Mouse (Mus musculus) midbrain, embryonic 15.5 days (tissue): ENCODE results near the gene H2al2a. TPM values are rescaled to one million over a fixed set of nuclear protein-coding genes. Genes with fewer than 3 reads are reported as not detected.

Source experiments
- ATAC-seq: fragments of 200-750 bp; cut with Nextera tagmentation; replicated peaks from 2 replicates; pipeline ENCODE4 v1.8.0; 2017; ENCODE audit warnings: moderate TSS enrichment
- H3K27ac ChIP-seq: fragments of 300-500 bp; sonication (generic); 2 replicates; pipeline ENCODE4 v1.5.1; 2015; ENCODE audit warnings: mild to moderate bottlenecking, inconsistent platforms
- H3K27me3 ChIP-seq: fragments of 300-500 bp; sonication (generic); replicated peaks from 2 replicates; pipeline ENCODE4 v1.6.1; 2015; ENCODE audit warnings: inconsistent platforms
- H3K36me3 ChIP-seq: fragments of 300-500 bp; sonication (generic); replicated peaks from 2 replicates; pipeline ENCODE4 v1.6.1; 2015; ENCODE audit warnings: inconsistent platforms
- H3K4me1 ChIP-seq: fragments of 300-500 bp; sonication (generic); 2 replicates; pipeline ENCODE4 v1.6.1; 2015; ENCODE audit warnings: inconsistent platforms
- H3K4me2 ChIP-seq: fragments of 300-500 bp; sonication (generic); 2 replicates; pipeline ENCODE4 v1.6.1; 2015; ENCODE audit warnings: inconsistent platforms, mild to moderate bottlenecking, moderate library complexity
- H3K4me3 ChIP-seq: fragments of 300-500 bp; sonication (generic); 2 replicates; pipeline ENCODE4 v1.5.1; 2015; ENCODE audit warnings: mild to moderate bottlenecking, inconsistent platforms
- H3K9ac ChIP-seq: fragments of 300-500 bp; sonication (generic); 2 replicates; pipeline ENCODE4 v1.6.1; 2015; ENCODE audit warnings: mild to moderate bottlenecking, inconsistent platforms
- H3K9me3 ChIP-seq: fragments of 300-500 bp; sonication (generic); 2 replicates; pipeline ENCODE4 v1.6.1; 2016; ENCODE audit warnings: inconsistent platforms
- WGBS: fragments of 180-500 bp; shearing (Covaris S2); methylation state at CpG from one replicate; pipeline ENCODE4 v1.1.7; 2015; ENCODE audit warnings: mixed read lengths; 5-methylcytosine and 5-hydroxymethylcytosine counted together
- polyA plus RNA-seq: library from polyadenylated mRNA; unstranded; fragments of >200 nt; fragmentation: Nextera tagmentation; extraction: Ambion mirVana; gene quantifications from 2 replicates; pipeline ENCODE4 v1.2.1, GENCODE M21; 2015

H2al2a gene
- polyA plus RNA-seq, 1 experiment from 2014 or later = not detected

- peaks cover 24% of the 10 kb centered on the region for H3K4me1 ChIP-seq
- H3K27me3 ChIP-seq = no peaks in the 10 kb centered on the region
- peak overlapping the region; percentile 98 for H3K4me2 ChIP-seq
- H3K36me3 ChIP-seq = no peaks in the 10 kb centered on the region
- H3K9ac ChIP-seq = peak overlapping the region; percentile 66; the same call in 1 of the 2 replicates
- WGBS = 2% methylated on average over 14 of the region's 14 CpGs
- no peaks in the 10 kb centered on the region for H3K9me3 ChIP-seq
- H3K4me3 ChIP-seq = peak overlapping the region; percentile 62
- H3K27ac ChIP-seq = 0 out of 2 replicates have a peak overlapping the region, but pooled peaks have one; percentile 95
- ATAC-seq = no peak
Measured at GRCm38 (mm10) chr2:18025781-18026115, 29.0 kb upstream of the H2al2a start.

- Histone ChIP-seq H3K9me3 (no peaks in the 10 kb centered on the region), H3K9ac (no peak overlapping the region), H3K27me3 (no peaks in the 10 kb centered on the region), H3K4me3 (no peak overlapping the region), H3K27ac (no peak overlapping the region), H3K4me1 (peaks cover 24% of the 10 kb centered on the region), H3K36me3 (no peaks in the 10 kb centered on the region), H3K4me2 (peak overlapping the region; percentile 98; the same call in 1 of the 2 replicates)
- whole genome bisulfite sequencing = 22% methylated on average over 5 of the region's 5 CpGs
- ATAC-seq = no peak
Measured at GRCm38 (mm10) chr2:18025116-18025515, 28.4 kb upstream of the H2al2a start.

- WGBS = 68% methylated on average over 1 of the region's 1 CpGs
- Histone ChIP-seq H3K4me2 (no peak overlapping the region), H3K36me3 (no peaks in the 10 kb centered on the region), H3K27me3 (no peaks in the 10 kb centered on the region), H3K4me3 (no peak overlapping the region), H3K4me1 (peaks cover 17% of the 10 kb centered on the region), H3K9me3 (no peaks in the 10 kb centered on the region), H3K9ac (no peak overlapping the region), H3K27ac (no peak overlapping the region)
- no peak for ATAC-seq
Measured at GRCm38 (mm10) chr2:18022886-18023285, 26.1 kb upstream of the H2al2a start.

GRCm38 (mm10) chr2:18019122-18019521, 22.4 kb upstream of the H2al2a start:
- Histone ChIP-seq H3K4me2 (no peak overlapping the region), H3K4me3 (no peak overlapping the region), H3K36me3 (no peaks in the 10 kb centered on the region), H3K9ac (no peak overlapping the region), H3K27ac (no peak overlapping the region), H3K4me1 (no peaks in the 10 kb centered on the region), H3K27me3 (no peaks in the 10 kb centered on the region), H3K9me3 (no peaks in the 10 kb centered on the region)
- WGBS = 90% methylated on average over 1 of the region's 1 CpGs
- ATAC-seq = no peak

- WGBS = 96% methylated on average over 6 of the region's 6 CpGs
- no peak overlapping the region for H3K4me3 ChIP-seq
- no peak overlapping the region for H3K4me2 ChIP-seq
- H3K27me3 ChIP-seq = no peaks in the 10 kb centered on the region
- no peak overlapping the region for H3K27ac ChIP-seq
- no peaks in the 10 kb centered on the region for H3K9me3 ChIP-seq
- no peaks in the 10 kb centered on the region for H3K36me3 ChIP-seq
- H3K4me1 ChIP-seq = no peaks in the 10 kb centered on the region
- no peak overlapping the region for H3K9ac ChIP-seq
- no peak for ATAC-seq
Measured at GRCm38 (mm10) chr2:18017321-18017720, 20.6 kb upstream of the H2al2a start.

GRCm38 (mm10) chr2:18016639-18017038, 19.9 kb upstream of the H2al2a start:
- Histone ChIP-seq H3K4me1 (no peaks in the 10 kb centered on the region), H3K27ac (no peak overlapping the region), H3K4me2 (no peak overlapping the region), H3K36me3 (no peaks in the 10 kb centered on the region), H3K27me3 (no peaks in the 10 kb centered on the region), H3K9ac (no peak overlapping the region), H3K9me3 (no peaks in the 10 kb centered on the region), H3K4me3 (no peak overlapping the region)
- ATAC-seq = no peak
- 86% methylated on average over 1 of the region's 1 CpGs for WGBS

- ATAC-seq = no peak
- Histone ChIP-seq H3K27me3 (no peaks in the 10 kb centered on the region), H3K4me2 (no peak overlapping the region), H3K4me3 (no peak overlapping the region), H3K4me1 (no peaks in the 10 kb centered on the region), H3K36me3 (no peaks in the 10 kb centered on the region), H3K9ac (no peak overlapping the region), H3K9me3 (no peaks in the 10 kb centered on the region), H3K27ac (no peak overlapping the region)
- WGBS = 43% methylated on average over 3 of the region's 3 CpGs
Measured at GRCm38 (mm10) chr2:18015581-18015980, 18.8 kb upstream of the H2al2a start.

GRCm38 (mm10) chr2:18012866-18013265, 16.1 kb upstream of the H2al2a start:
- no peaks in the 10 kb centered on the region for H3K9me3 ChIP-seq
- no peak for ATAC-seq
- H3K4me1 ChIP-seq = no peaks in the 10 kb centered on the region
- H3K27me3 ChIP-seq = no peaks in the 10 kb centered on the region
- no peaks in the 10 kb centered on the region for H3K36me3 ChIP-seq
- H3K4me3 ChIP-seq = no peak overlapping the region
- 91% methylated on average over 3 of the region's 3 CpGs for WGBS
- no peak overlapping the region for H3K4me2 ChIP-seq
- H3K27ac ChIP-seq = no peak overlapping the region
- H3K9ac ChIP-seq = no peak overlapping the region

- ATAC-seq = no peak
- Histone ChIP-seq H3K9me3 (no peaks in the 10 kb centered on the region), H3K4me1 (no peaks in the 10 kb centered on the region), H3K36me3 (no peaks in the 10 kb centered on the region), H3K27me3 (no peaks in the 10 kb centered on the region), H3K4me2 (no peak overlapping the region), H3K27ac (no peak overlapping the region), H3K9ac (no peak overlapping the region), H3K4me3 (no peak overlapping the region)
- 90% methylated on average over 6 of the region's 6 CpGs for WGBS
Measured at GRCm38 (mm10) chr2:18011226-18011625, 14.5 kb upstream of the H2al2a start.

- no peaks in the 10 kb centered on the region for H3K9me3 ChIP-seq
- H3K36me3 ChIP-seq = no peaks in the 10 kb centered on the region
- no peak overlapping the region for H3K27ac ChIP-seq
- WGBS = 39% methylated on average over 8 of the region's 8 CpGs
- H3K4me1 ChIP-seq = no peaks in the 10 kb centered on the region
- no peak overlapping the region for H3K4me3 ChIP-seq
- H3K4me2 ChIP-seq = no peak overlapping the region
- H3K27me3 ChIP-seq = no peaks in the 10 kb centered on the region
- ATAC-seq = no peak
- no peak overlapping the region for H3K9ac ChIP-seq
Measured at GRCm38 (mm10) chr2:18005137-18005536, 8.4 kb upstream of the H2al2a start.

- H3K27ac ChIP-seq = no peak overlapping the region
- H3K9ac ChIP-seq = no peak overlapping the region
- no peak overlapping the region for H3K4me2 ChIP-seq
- WGBS = 91% methylated on average over 4 of the region's 4 CpGs
- no peaks in the 10 kb centered on the region for H3K9me3 ChIP-seq
- H3K4me1 ChIP-seq = no peaks in the 10 kb centered on the region
- H3K4me3 ChIP-seq = no peak overlapping the region
- no peak for ATAC-seq
- no peaks in the 10 kb centered on the region for H3K27me3 ChIP-seq
- H3K36me3 ChIP-seq = no peaks in the 10 kb centered on the region
Measured at GRCm38 (mm10) chr2:18004286-18004685, 7.5 kb upstream of the H2al2a start.

GRCm38 (mm10) chr2:18002306-18002705, 5.5 kb upstream of the H2al2a start:
- Histone ChIP-seq H3K36me3 (no peaks in the 10 kb centered on the region), H3K4me3 (no peak overlapping the region), H3K4me2 (no peak overlapping the region), H3K9me3 (no peaks in the 10 kb centered on the region), H3K27ac (no peak overlapping the region), H3K27me3 (no peaks in the 10 kb centered on the region), H3K9ac (no peak overlapping the region), H3K4me1 (no peaks in the 10 kb centered on the region)
- WGBS = 94% methylated on average over 3 of the region's 3 CpGs
- no peak for ATAC-seq

- no peak overlapping the region for H3K9ac ChIP-seq
- H3K9me3 ChIP-seq = no peaks in the 10 kb centered on the region
- no peak overlapping the region for H3K4me2 ChIP-seq
- ATAC-seq = no peak
- H3K27ac ChIP-seq = no peak overlapping the region
- no peaks in the 10 kb centered on the region for H3K4me1 ChIP-seq
- H3K4me3 ChIP-seq = no peak overlapping the region
- no peaks in the 10 kb centered on the region for H3K36me3 ChIP-seq
- H3K27me3 ChIP-seq = no peaks in the 10 kb centered on the region
Measured at GRCm38 (mm10) chr2:17989562-17989961, 7.2 kb downstream of the H2al2a start.

GRCm38 (mm10) chr2:17989115-17989514, 7.6 kb downstream of the H2al2a start:
- Histone ChIP-seq H3K27me3 (no peaks in the 10 kb centered on the region), H3K4me2 (no peak overlapping the region), H3K9me3 (no peaks in the 10 kb centered on the region), H3K4me1 (no peaks in the 10 kb centered on the region), H3K4me3 (no peak overlapping the region), H3K36me3 (no peaks in the 10 kb centered on the region), H3K27ac (no peak overlapping the region), H3K9ac (no peak overlapping the region)
- no peak for ATAC-seq
- 41% methylated on average over 3 of the region's 3 CpGs for WGBS
